Comparison of ENCODE assay signal across 8 mouse cellular contexts in genomic region chr6:149565720-149566498, GRCm38 (mm10).
DNase-seq lines count a peak whose midpoint lies in the region; ATAC-seq and TF ChIP-seq lines count a peak whose summit lies in the region.

No protein-coding gene starts in this region.

- 2% methylated on average over 19 of the region's 19 CpGs for WGBS in forebrain, postnatal 0 days
- 3% methylated on average over 19 of the region's 19 CpGs for WGBS in hindbrain, embryonic 16.5 days

- H3K9ac ChIP-seq in forebrain, postnatal 0 days, result peak overlapping the region; percentile 22; the same call in 1 of the 2 replicates
- peak overlapping the region; percentile 50 for H3K9ac ChIP-seq in hindbrain, embryonic 16.5 days (ENCODE audit: low read depth, low read length)

- H3K4me3 ChIP-seq in forebrain, postnatal 0 days (ENCODE audit: low read depth, low read length), result peak overlapping the region; percentile 43
- H3K4me3 ChIP-seq in hindbrain, embryonic 16.5 days (ENCODE audit: low read length), result peak overlapping the region; percentile 48

- DNase-seq in T-cell, adult 2 months (ENCODE audit: low spot score), result peak; percentile 16
- DNase-seq in cerebellum, adult 9-10 months, result peak; percentile 77
- peak; percentile 72 for DNase-seq in forebrain, postnatal 0 days
- DNase-seq in layer of hippocampus, postnatal 36 days, result peak; percentile 62 to 69
- peak; percentile 39 for DNase-seq in lung, postnatal 14 days
- peak; percentile 85 for DNase-seq in retina, embryonic 14.5 days (ENCODE audit: low spot score)
- peak; percentile 32 for DNase-seq in urinary bladder, adult 2 months (ENCODE audit: low spot score)

- no peaks in the 10 kb centered on the region for H3K9me3 ChIP-seq in forebrain, postnatal 0 days (ENCODE audit: low read length)
- H3K9me3 ChIP-seq in hindbrain, embryonic 16.5 days (ENCODE audit: control insufficient read depth, low read length), result no peaks in the 10 kb centered on the region

- no peak overlapping the region for H3K27ac ChIP-seq in forebrain, postnatal 0 days (ENCODE audit: low read depth, low read length)
- H3K27ac ChIP-seq in hindbrain, embryonic 16.5 days (ENCODE audit: low read depth, low read length), result no peak overlapping the region

- no peaks in the 10 kb centered on the region for H3K36me3 ChIP-seq in forebrain, postnatal 0 days (ENCODE audit: insufficient read depth)
- no peaks in the 10 kb centered on the region for H3K36me3 ChIP-seq in hindbrain, embryonic 16.5 days (ENCODE audit: control insufficient read depth, insufficient read depth, low read length)

- peak; percentile 96 for ATAC-seq in forebrain, postnatal 0 days
- ATAC-seq in hindbrain, embryonic 16.5 days, result peak; percentile 99

- no peaks in the 10 kb centered on the region for H3K4me1 ChIP-seq in forebrain, postnatal 0 days (ENCODE audit: insufficient read depth)
- no peaks in the 10 kb centered on the region for H3K4me1 ChIP-seq in hindbrain, embryonic 16.5 days (ENCODE audit: control insufficient read depth, insufficient read depth, low read depth, low read length)

- no peaks in the 10 kb centered on the region for H3K27me3 ChIP-seq in forebrain, postnatal 0 days (ENCODE audit: insufficient read depth, low read length)
- H3K27me3 ChIP-seq in hindbrain, embryonic 16.5 days (replicated peaks; ENCODE audit: control insufficient read depth, insufficient read depth, low read length), result no peaks in the 10 kb centered on the region

- TF ChIP-seq CTCF in forebrain, postnatal 0 days (IDR thresholded peaks at IDR 0.05; ENCODE audit: low read depth), result no peak

- peak overlapping the region; percentile 77 for H3K4me2 ChIP-seq in forebrain, postnatal 0 days (ENCODE audit: low read depth)
- peak overlapping the region; percentile 65 for H3K4me2 ChIP-seq in hindbrain, embryonic 16.5 days (ENCODE audit: low read length)

Comparison
In these comparisons a context has a peak if more than half of its experiments do, and no peak if none do; other contexts are left out.
1. DNase-seq: peak in every context shown above with its lines; median percentile 85 in retina, embryonic 14.5 days; 77 in cerebellum, adult 9-10 months; 72 in forebrain, postnatal 0 days; 66 in layer of hippocampus, postnatal 36 days; 39 in lung, postnatal 14 days; 32 in urinary bladder, adult 2 months; 16 in T-cell, adult 2 months.